Mouse (Mus musculus): Measurements from ENCODE around the gene Msantd2. TPM values are rescaled to one million over a fixed set of nuclear protein-coding genes. Genes with fewer than 3 reads are reported as not detected.

The Msantd2 gene
- 1 to 10 TPM; 4.1 to 6.4 TPM for total RNA-seq (2021)
- long read RNA-seq, experiment 1, partial matches to known transcripts: 0 of 2 reads
- long read RNA-seq, experiment 1, other reads (novel, unspliced or antisense): 0 of 2 reads
- long read RNA-seq, experiment 2: 0 reads

DNA sequence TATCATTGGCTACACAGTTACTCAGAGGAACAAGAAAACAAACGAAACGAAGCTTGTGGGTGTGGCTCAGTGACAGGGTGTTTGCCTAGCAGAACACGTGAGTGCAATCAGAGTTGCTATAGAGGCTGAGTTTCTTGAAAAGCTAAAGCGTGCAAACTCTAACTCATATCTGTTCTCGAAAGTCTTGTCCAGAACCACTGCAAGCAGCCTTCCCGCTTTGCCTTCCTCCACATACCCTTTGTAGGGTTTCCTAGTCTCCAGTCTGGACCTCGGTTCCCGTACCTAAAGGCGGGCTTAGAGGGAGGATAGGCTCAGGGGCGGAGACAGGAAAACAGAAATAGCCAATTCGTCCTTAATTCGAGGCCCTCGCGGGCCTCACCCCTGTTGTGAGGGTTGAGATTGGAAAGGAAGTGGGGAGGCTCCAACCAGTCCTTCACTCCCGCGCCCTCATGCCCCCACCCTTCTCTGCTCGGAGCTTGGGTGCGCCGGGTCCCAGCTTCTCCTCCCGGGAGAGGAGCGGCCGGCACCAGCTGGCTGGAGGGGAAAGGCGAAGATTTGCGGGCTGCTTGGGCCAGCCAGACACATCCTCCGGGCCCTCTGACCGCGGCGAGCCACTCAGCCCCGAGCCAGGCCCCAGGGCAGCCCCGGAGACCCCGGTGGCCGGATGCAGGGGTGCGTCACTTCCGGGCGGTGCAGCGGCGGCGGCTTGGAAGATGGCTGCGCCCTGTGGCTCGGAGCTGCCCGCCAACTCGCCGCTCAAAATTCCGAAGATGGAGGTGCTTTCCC lies at the start of gene Msantd2:
Gene Msantd2, plus strand, starts transcription at position 709 of the 786 bp plus-strand sequence.
- intact Hi-C loops (cut with DNase I; ENCODE audit: low total_unique reads): no loop called here
- peak; percentile 94 for DNase-seq

DNA sequence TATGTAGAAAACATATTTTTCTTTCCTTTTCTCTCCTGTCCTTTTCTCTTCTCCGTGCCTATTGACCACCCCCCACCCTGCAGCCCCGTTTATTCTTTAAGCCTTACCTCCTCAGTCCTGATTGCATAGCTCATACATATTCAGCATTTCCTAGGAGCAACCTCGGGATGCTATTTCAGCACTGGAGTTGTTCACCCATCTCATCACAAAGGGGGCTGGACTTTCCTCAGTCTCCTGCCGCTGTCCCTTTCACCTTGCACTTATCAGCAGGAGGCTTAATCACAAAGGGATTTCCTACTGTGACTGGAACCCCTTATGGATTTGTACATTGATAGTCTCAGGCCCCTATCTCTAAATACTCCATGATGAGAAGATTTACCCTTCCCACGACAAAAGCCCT lies 36.7 kb upstream of the Msantd2 start:
- DNase-seq: no peak
- intact Hi-C loops (cut with DNase I; ENCODE audit: low total_unique reads): no loop called here

GRCm38 (mm10) chr9:37453328-37453727 lies 35.8 kb upstream of the Msantd2 start:
- intact Hi-C loops (cut with DNase I; ENCODE audit: low total_unique reads): no loop called here
- no peak for DNase-seq

DNA sequence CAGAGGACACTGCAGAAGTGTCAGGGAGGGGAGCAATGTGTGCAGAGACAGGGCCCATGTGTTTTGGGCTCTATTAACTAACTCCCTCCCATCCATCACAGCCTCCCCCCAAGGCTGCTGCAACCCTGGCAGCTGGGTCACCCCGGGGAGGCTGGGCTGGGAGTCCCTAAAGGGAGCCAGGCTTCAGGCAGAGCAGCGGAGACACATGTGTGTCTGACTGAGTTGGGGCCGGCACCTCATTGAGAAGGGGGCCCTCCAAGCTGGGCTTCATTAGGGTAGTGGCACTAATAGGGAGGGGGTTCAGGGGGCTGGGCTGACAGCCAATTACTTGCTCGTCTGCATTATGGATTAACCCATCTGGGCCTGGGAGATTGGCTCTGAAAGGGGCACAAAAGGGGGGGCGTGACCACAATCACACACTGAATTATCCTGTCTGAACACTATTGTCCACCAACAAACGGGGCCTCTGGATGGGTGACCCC lies 35.1 kb upstream of the Msantd2 start:
- no peak for DNase-seq
- intact Hi-C loops (cut with DNase I; ENCODE audit: low total_unique reads): no loop called here

DNA sequence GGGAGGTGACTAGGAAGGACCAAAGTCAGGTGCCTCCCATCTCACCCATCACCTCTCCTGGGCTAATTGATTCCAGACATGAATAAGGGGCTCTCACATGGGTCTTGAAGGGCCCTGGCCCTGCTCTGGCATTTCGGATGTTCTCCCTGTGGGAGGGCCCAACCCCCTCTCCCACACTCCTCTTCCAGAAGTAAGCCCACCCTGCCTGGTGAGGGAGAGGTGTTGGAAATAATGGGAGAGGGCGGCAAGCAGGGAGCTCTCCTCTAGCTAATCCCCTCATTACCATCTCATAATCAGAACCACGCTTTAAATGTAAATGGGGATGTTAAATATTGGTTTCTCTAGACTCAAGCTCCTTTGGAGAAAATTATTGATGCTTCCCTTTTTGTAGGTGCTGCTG lies 34.1 kb upstream of the Msantd2 start:
- intact Hi-C loops (cut with DNase I; ENCODE audit: low total_unique reads): loop anchor here (5.0 kb wide), 1 partner anchor 172 kb away; no protein-coding TSS in a partner anchor

GRCm38 (mm10) chr9:37455868-37456267 lies 33.3 kb upstream of the Msantd2 start:
- intact Hi-C loops (cut with DNase I; ENCODE audit: low total_unique reads): loop anchor here (2.0 to 5.0 kb wide), 2 partner anchors 27 to 171 kb away; no protein-coding TSS in a partner anchor
- no peak for DNase-seq

More for the DNA sequence above, 34.1 kb upstream of the Msantd2 start:
- no peak for DNase-seq

GRCm38 (mm10) chr9:37456481-37456910 lies 32.6 kb upstream of the Msantd2 start:
- intact Hi-C loops (cut with DNase I; ENCODE audit: low total_unique reads): loop anchor here (2.0 to 5.0 kb wide), 2 partner anchors 28 to 171 kb away; no protein-coding TSS in a partner anchor
- DNase-seq: no peak

GRCm38 (mm10) chr9:37457151-37457550 lies 32.0 kb upstream of the Msantd2 start:
- DNase-seq: no peak

GRCm38 (mm10) chr9:37459665-37460042 lies 29.5 kb upstream of the Msantd2 start:
- intact Hi-C loops (cut with DNase I; ENCODE audit: low total_unique reads): loop anchor here (2.0 to 5.0 kb wide), 3 partner anchors 83 to 168 kb away; no protein-coding TSS in a partner anchor
- no peak for DNase-seq

More at GRCm38 (mm10) chr9:37457151-37457550, 32.0 kb upstream of the Msantd2 start:
- intact Hi-C loops (cut with DNase I; ENCODE audit: low total_unique reads): loop anchor here (2.0 to 5.0 kb wide), 2 partner anchors 28 to 170 kb away; no protein-coding TSS in a partner anchor

DNA sequence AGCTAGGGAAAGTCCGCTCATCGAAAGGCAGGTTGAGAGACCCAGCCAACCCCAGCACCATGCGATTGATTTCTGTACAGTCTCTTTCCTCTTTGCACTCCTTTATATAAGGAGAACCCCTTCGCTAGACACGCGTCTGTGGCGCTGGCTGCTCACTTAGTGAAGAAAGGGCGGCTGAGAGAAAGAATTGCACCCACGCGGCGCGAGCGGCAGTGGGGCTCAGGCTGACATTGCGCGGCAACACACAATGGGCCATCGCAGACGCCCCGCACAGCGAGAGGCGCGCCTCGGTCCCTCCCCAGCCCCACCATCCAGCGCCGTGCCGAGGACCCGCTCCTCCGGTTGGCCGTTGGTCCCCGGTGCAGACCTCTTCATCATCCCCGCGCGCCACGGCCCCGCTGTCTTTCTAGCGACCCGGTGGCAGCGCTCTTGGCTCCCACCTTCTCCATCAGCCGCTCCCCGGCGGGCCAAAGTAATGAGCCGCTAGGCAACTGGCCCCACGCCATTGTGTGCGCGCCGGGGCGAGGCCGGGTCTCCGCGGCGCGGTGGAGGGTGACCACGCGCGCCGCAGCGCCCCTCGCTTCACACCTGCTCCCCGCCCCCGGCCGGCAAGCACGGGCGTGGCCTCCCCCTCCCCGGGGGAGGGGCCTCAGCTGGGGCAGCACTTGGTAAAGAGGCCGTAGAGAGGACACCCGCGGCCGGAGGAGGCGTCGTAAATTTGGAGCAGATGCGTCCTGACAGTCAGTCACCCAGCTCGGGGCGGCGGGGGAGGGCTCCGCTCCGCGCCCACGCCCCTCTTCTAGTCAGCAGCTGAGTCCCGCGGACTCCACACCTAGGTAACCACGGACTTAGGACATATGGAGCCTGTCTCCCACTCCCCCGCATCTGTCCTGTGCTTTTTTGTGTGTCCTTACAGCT lies 28.8 kb upstream of the Msantd2 start:
- intact Hi-C loops (cut with DNase I; ENCODE audit: low total_unique reads): loop anchor here (2.0 to 5.0 kb wide), 2 partner anchors 82 to 154 kb away; no protein-coding TSS in a partner anchor
- DNase-seq: peak; percentile 23

DNA sequence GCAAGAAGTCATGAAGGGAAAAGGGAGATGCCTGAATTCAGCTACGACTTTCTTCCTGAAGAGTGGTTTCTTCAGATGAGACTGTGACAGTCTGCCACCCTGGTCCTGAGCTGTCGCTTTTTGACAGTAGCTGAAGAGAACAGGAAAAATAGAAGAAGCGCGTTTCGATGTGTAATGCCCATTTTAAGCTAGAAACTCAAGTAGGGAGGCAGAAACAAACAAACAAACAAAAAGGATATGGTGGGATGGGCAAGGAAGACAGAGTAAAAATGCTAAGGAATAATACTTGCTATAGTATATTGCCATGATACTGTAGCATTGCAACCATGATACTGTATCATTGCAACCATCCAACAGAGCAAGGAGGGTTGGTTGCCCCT lies 28.2 kb upstream of the Msantd2 start:
- DNase-seq: no peak
- intact Hi-C loops (cut with DNase I; ENCODE audit: low total_unique reads): loop anchor here (2.0 to 5.0 kb wide), 2 partner anchors 81 to 154 kb away; no protein-coding TSS in a partner anchor

DNA sequence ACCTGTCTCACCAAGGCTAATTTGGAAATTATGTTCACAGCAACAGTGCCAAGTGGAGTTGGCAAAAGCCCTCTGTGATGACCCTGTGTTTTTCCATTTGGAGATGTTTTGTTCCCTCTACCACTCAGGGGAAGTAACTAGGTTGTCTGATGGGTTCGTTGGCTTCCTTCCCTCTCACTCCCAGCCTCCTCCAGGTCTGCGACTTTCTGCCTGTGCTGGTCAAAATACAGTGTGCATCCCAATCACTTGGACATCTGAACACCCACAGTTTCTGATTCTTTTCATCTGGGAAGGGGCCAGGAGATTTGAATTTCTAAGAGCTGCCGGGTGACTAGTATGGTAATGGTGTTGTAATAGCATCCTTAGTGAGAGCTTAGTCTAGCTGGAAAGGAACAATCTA lies 27.5 kb upstream of the Msantd2 start:
- intact Hi-C loops (cut with DNase I; ENCODE audit: low total_unique reads): loop anchor here (2.0 to 5.0 kb wide), 2 partner anchors 81 to 153 kb away; no protein-coding TSS in a partner anchor
- no peak for DNase-seq

GRCm38 (mm10) chr9:37462764-37463163 lies 26.4 kb upstream of the Msantd2 start:
- peak; percentile 30 for DNase-seq
- intact Hi-C loops (cut with DNase I; ENCODE audit: low total_unique reads): loop anchor here (5.0 kb wide), 1 partner anchor 80 kb away; no protein-coding TSS in a partner anchor

DNA sequence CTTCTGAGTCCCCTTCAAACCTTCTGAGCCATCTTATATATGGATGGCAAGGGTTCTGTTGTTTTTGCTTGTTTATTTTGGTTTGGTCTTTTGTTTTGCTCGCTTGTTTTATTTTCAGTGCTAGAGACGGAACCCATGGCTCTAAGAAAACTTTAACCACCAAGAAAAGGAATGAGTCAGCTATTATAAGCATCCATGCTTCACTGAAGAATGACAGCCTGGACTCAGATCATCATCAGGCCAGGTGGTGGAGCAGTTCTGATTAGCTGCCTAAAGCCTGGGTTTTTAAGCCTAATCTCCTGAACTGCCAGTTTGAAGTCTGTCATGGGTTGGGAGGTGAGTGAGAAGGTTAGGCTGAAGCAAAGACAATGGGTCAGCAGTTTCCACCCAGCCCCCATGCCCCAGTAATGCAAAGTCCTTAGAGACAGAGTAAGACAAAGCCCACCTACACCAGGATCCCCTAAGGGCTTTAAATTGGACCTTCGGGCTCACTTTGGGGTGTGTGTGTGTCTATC lies 15.5 kb upstream of the Msantd2 start:
- intact Hi-C loops (cut with DNase I; ENCODE audit: low total_unique reads): no loop called here
- no peak for DNase-seq

DNA sequence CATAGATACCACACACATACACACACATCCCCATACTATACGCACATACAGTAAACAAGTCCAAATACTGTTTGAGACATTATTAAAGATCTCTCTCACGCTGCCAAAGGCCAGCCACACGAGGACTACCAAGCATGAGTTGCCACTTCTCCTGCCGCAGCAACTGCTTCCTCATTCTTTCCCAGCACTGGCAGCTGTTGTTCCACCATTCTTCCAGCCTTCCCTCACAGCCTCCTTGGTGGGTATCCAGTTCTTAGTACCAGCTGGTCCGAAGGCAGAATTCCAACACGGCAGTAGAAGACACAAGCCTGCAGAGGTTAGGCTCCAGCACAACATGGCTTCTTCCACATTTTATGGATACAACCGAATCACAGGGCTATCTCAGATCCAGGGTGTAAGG lies 14.2 kb upstream of the Msantd2 start:
- peak; percentile 32 for DNase-seq
- intact Hi-C loops (cut with DNase I; ENCODE audit: low total_unique reads): no loop called here

- no peak for DNase-seq
- intact Hi-C loops (cut with DNase I; ENCODE audit: low total_unique reads): no loop called here
These were observed 4.0 kb upstream of the Msantd2 start for GRCm38 (mm10) chr9:37485146-37485545.

DNA sequence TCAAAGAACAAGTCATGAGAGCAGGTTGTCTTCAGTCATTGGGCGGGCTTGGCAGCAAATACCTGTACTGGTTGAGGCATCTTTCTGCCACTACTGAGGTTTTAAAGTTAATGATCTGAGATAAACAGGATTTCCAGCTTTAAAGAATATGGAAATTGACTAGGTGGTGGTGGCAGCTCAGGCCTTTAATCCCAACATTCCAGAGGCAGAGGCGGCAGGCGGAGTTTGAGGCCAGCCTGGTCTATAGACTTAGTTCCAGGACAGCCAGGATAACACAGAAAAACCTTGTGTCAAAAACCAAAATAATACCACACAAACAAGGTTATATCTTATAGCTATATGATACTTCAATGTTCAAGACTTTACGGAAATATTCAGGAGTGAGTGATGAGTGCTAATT lies 1.1 kb upstream of the Msantd2 start:
- DNase-seq: no peak
- intact Hi-C loops (cut with DNase I; ENCODE audit: low total_unique reads): no loop called here

DNA sequence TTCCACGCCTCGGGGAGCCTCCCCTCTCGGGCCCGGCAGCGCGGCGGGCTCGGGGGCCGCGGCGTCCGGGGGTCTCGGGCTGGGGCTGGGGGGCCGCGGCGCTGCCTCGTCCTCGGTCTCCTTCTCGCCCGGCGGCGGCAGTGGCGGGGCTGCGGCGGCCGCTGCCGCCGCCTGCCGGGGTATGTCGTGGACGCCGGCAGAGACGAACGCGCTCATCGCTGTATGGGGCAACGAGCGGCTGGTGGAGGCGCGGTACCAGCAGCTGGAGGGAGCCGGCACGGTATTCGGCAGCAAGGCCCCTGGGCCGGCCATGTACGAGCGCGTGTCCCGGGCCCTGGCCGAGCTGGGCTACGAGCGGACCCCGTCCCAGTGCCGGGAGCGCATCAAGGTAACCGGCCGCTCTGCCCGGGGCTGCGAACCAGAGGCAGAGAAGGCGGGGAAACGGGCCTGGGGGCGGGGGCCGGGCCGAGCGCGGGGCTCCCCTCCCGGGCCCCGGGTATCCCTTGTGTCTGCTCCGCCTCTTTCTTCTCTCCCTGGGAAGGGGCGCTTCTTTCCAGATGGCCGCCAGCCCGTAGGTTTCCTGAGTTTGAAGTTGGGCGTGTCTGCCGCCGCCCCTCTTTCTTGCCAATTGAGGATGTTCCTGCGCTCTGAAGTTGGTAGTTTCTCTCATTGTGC lies 464 bp downstream of the Msantd2 start:
- intact Hi-C loops (cut with DNase I; ENCODE audit: low total_unique reads): no loop called here
- DNase-seq: peak; percentile 36

GRCm38 (mm10) chr9:37495761-37496160 lies 6.6 kb downstream of the Msantd2 start:
- DNase-seq: no peak
- intact Hi-C loops (cut with DNase I; ENCODE audit: low total_unique reads): no loop called here

All from gastrocnemius, postnatal 14 days (tissue).